Mouse (Mus musculus): ENCODE results near the gene Hoxa2. TPM values are rescaled to one million over a fixed set of nuclear protein-coding genes. Genes with fewer than 3 reads are reported as not detected.

Hoxa2 gene
- polyA plus RNA-seq, 1 experiment from 2014 or later: 2.3 TPM

GRCm38 (mm10) chr6:52118903-52119635 is 45.6 kb downstream of the Hoxa2 start:
- no peak overlapping the region for H3K9ac ChIP-seq (ENCODE audit: low read depth, low read length)
- H3K27me3 ChIP-seq (ENCODE audit: insufficient read depth, low read length): no peaks in the 10 kb centered on the region
- WGBS: 19% methylated on average over 6 of the region's 6 CpGs
- H3K4me3 ChIP-seq (replicated peaks; ENCODE audit: low read depth, low read length): no peak overlapping the region
- ATAC-seq (replicated peaks; ENCODE audit: low FRiP score, low read depth) (no peak), DNase-seq (ENCODE audit: low spot score) (peak; percentile 85)
- TF ChIP-seq CTCF (IDR thresholded peaks at IDR 0.05; ENCODE audit: low read depth): no peak
- 0 out of 2 replicates have a peak, but pooled peaks cover 10% of the 10 kb centered on the region for H3K4me1 ChIP-seq (replicated peaks; ENCODE audit: insufficient read depth, low read length)
- H3K9me3 ChIP-seq (replicated peaks; ENCODE audit: low read length): no peaks in the 10 kb centered on the region
- no peak overlapping the region for H3K4me2 ChIP-seq (ENCODE audit: low read length)
- no peak overlapping the region for H3K27ac ChIP-seq
- no peaks in the 10 kb centered on the region for H3K36me3 ChIP-seq (ENCODE audit: insufficient read depth, low read length)

- Histone ChIP-seq H3K9ac (ENCODE audit: low read depth, low read length) (no peak overlapping the region), H3K27me3 (ENCODE audit: insufficient read depth, low read length) (no peaks in the 10 kb centered on the region), H3K4me1 (replicated peaks; ENCODE audit: insufficient read depth, low read length) (0 out of 2 replicates have a peak, but pooled peaks cover 10% of the 10 kb centered on the region), H3K36me3 (ENCODE audit: insufficient read depth, low read length) (no peaks in the 10 kb centered on the region), H3K4me2 (ENCODE audit: low read length) (no peak overlapping the region), H3K27ac (no peak overlapping the region), H3K4me3 (replicated peaks; ENCODE audit: low read depth, low read length) (no peak overlapping the region), H3K9me3 (replicated peaks; ENCODE audit: low read length) (no peaks in the 10 kb centered on the region)
- DNase-seq (ENCODE audit: low spot score) (no peak), ATAC-seq (replicated peaks; ENCODE audit: low FRiP score, low read depth) (no peak)
- no peak for TF ChIP-seq CTCF (IDR thresholded peaks at IDR 0.05; ENCODE audit: low read depth)
- WGBS: 25% methylated on average over 5 of the region's 5 CpGs
Measured at GRCm38 (mm10) chr6:52115899-52116298, 48.7 kb downstream of the Hoxa2 start.

Other genes starting within 250 kb of the Hoxa2 start
- gene Skap2, start 152.3 kb downstream of the Hoxa2 start, polyA plus RNA-seq (2015; fragmentation: Nextera tagmentation; extraction: Ambion mirVana): 35.6 and 37.0 TPM in 2 replicates
- 0.33 and 0.64 TPM in 2 replicates for gene Hoxa1, start 6.5 kb downstream of the Hoxa2 start, polyA plus RNA-seq (2015; fragmentation: Nextera tagmentation; extraction: Ambion mirVana)
- gene 5730596B20Rik, start 12.7 kb upstream of the Hoxa2 start, polyA plus RNA-seq (2015; fragmentation: Nextera tagmentation; extraction: Ambion mirVana): 1.3 TPM in 2 replicates
- 1.6 and 2.2 TPM in 2 replicates for gene Hoxa4, start 26.9 kb upstream of the Hoxa2 start, polyA plus RNA-seq (2015; fragmentation: Nextera tagmentation; extraction: Ambion mirVana)
- gene Hoxa5, start 39.8 kb upstream of the Hoxa2 start, polyA plus RNA-seq (2015; fragmentation: Nextera tagmentation; extraction: Ambion mirVana): 9.7 and 10.4 TPM in 2 replicates
- gene Hoxa6, start 43.9 kb upstream of the Hoxa2 start, polyA plus RNA-seq (2015; fragmentation: Nextera tagmentation; extraction: Ambion mirVana): 2.8 and 3.0 TPM in 2 replicates
- gene Hoxa3, start 48.5 kb upstream of the Hoxa2 start, polyA plus RNA-seq (2015; fragmentation: Nextera tagmentation; extraction: Ambion mirVana): 4.8 and 6.0 TPM in 2 replicates
- gene Gm28308, start 48.5 kb upstream of the Hoxa2 start, polyA plus RNA-seq (2015; fragmentation: Nextera tagmentation; extraction: Ambion mirVana): 0.66 and 2.1 TPM in 2 replicates
- gene Hoxa7, start 57.0 kb upstream of the Hoxa2 start, polyA plus RNA-seq (2015; fragmentation: Nextera tagmentation; extraction: Ambion mirVana): 29.7 and 31.7 TPM in 2 replicates
- gene Hoxa9, start 66.3 kb upstream of the Hoxa2 start, polyA plus RNA-seq (2015; fragmentation: Nextera tagmentation; extraction: Ambion mirVana): 57.3 and 57.8 TPM in 2 replicates
- gene Hoxa10, start 76.0 kb upstream of the Hoxa2 start, polyA plus RNA-seq (2015; fragmentation: Nextera tagmentation; extraction: Ambion mirVana): 175 and 183 TPM in 2 replicates
- gene Hoxa11, start 81.0 kb upstream of the Hoxa2 start, polyA plus RNA-seq (2015; fragmentation: Nextera tagmentation; extraction: Ambion mirVana): 24.7 and 27.7 TPM in 2 replicates
- gene Hoxa13, start 96.0 kb upstream of the Hoxa2 start, polyA plus RNA-seq (2015; fragmentation: Nextera tagmentation; extraction: Ambion mirVana): not detected in 2 replicates
- gene Evx1, start 148.7 kb upstream of the Hoxa2 start, polyA plus RNA-seq (2015; fragmentation: Nextera tagmentation; extraction: Ambion mirVana): not detected in 2 replicates